ENCODE assay signal across 30 mouse cellular contexts in the genomic region with DNA sequence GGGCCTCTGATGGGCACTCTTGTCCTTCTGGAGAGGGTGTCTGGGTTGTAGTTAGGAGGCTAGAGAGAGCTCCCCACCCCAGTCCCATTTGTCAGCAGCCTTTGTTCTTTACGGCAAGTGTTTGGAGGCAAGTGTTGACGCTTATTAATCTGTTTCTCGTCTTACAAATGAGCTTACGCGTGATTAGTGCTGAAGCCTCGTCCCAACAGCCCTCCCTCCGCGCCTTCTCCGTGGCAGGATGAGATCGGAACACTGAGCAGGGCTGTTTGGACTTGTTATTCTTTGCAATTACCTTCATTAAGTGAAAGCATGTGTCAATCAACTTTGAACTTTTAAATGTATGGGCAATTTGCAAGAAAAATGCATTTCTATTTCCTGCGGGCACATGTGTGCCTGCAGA.
DNase-seq lines count a peak whose midpoint lies in the region; ATAC-seq lines count a peak whose summit lies in the region.
"Had no signal": no experiment of that assay in that cellular context is flagged by ENCODE, and none has a peak within 500 bp of the region (broad histone marks: within the 10 kb centered on the region; RNA-seq: fewer than 3 reads in every experiment).

No protein-coding gene starts in this region.

- DNase-seq in forebrain, embryonic 11.5 days (ENCODE audit: low spot score) = no peak
- no peak for DNase-seq in heart, postnatal 36 days
- DNase-seq in embryonic facial prominence, embryonic 10.5 days (ENCODE audit: low spot score) = peak; percentile 53
- DNase-seq in urinary bladder, postnatal 25 days (ENCODE audit: low spot score) = no peak
- DNase-seq in cerebellum, adult 8-10 months = no peak
- DNase-seq: adrenal gland, postnatal 10 days; cerebellum, adult 11 months; cerebellum, adult 9-11 months; embryo, embryonic 11 days; gastrocnemius, adult 2 months; heart, postnatal 10 days; kidney, adult 8-10 months; kidney, postnatal 4 days; liver; lung, embryonic 14.5 days had no signal

- no peak overlapping the region for H3K27ac ChIP-seq in forebrain, embryonic 13.5 days
- H3K27ac ChIP-seq in forebrain, embryonic 11.5 days (ENCODE audit: low read depth, low read length) = no peak overlapping the region
- H3K27ac ChIP-seq in heart, embryonic 13.5 days (replicated peaks) = no peak overlapping the region
- H3K27ac ChIP-seq in embryonic facial prominence, embryonic 10.5 days (replicated peaks) = peak overlapping the region; percentile 65
- H3K27ac ChIP-seq in limb, embryonic 12.5 days = no peak overlapping the region
- H3K27ac ChIP-seq: gastrocnemius, adult 2 months; hindbrain, embryonic 12.5 days; hindbrain, postnatal 0 days; kidney, postnatal 0 days; liver, embryonic 14.5 days; midbrain, embryonic 10.5 days; midbrain, embryonic 15.5 days; neural tube, embryonic 15.5 days; stomach, embryonic 15.5 days had no signal

- no peaks in the 10 kb centered on the region for H3K36me3 ChIP-seq in forebrain, embryonic 13.5 days (ENCODE audit: poor library complexity, severe bottlenecking)
- H3K36me3 ChIP-seq in forebrain, embryonic 11.5 days (ENCODE audit: control insufficient read depth, insufficient read depth, low read length) = no peaks in the 10 kb centered on the region
- no peaks in the 10 kb centered on the region for H3K36me3 ChIP-seq in heart, embryonic 13.5 days
- no peaks in the 10 kb centered on the region for H3K36me3 ChIP-seq in embryonic facial prominence, embryonic 10.5 days (replicated peaks)
- no peaks in the 10 kb centered on the region for H3K36me3 ChIP-seq in limb, embryonic 12.5 days
- H3K36me3 ChIP-seq: G1E; hindbrain, embryonic 12.5 days; midbrain, embryonic 10.5 days; midbrain, embryonic 15.5 days; neural tube, embryonic 15.5 days; stomach, embryonic 15.5 days had no signal

- no peak overlapping the region for H3K4me3 ChIP-seq in forebrain, embryonic 13.5 days
- H3K4me3 ChIP-seq in forebrain, embryonic 11.5 days (ENCODE audit: low read depth, low read length) = no peak overlapping the region
- H3K4me3 ChIP-seq in heart, embryonic 13.5 days = no peak overlapping the region
- no peak overlapping the region for H3K4me3 ChIP-seq in embryonic facial prominence, embryonic 10.5 days
- no peak overlapping the region for H3K4me3 ChIP-seq in limb, embryonic 12.5 days (replicated peaks)
- H3K4me3 ChIP-seq: gastrocnemius, adult 2 months; hindbrain, embryonic 12.5 days; midbrain, embryonic 10.5 days; midbrain, embryonic 15.5 days; neural tube, embryonic 15.5 days; stomach, embryonic 15.5 days had no signal

- peaks cover 10% of the 10 kb centered on the region; the same call in 1 of the 2 replicates for H3K27me3 ChIP-seq in forebrain, embryonic 13.5 days
- H3K27me3 ChIP-seq in forebrain, embryonic 11.5 days (ENCODE audit: control insufficient read depth, insufficient read depth, low read length) = no peaks in the 10 kb centered on the region
- no peaks in the 10 kb centered on the region for H3K27me3 ChIP-seq in heart, embryonic 13.5 days (replicated peaks)
- no peaks in the 10 kb centered on the region for H3K27me3 ChIP-seq in embryonic facial prominence, embryonic 10.5 days (replicated peaks; ENCODE audit: low read depth, poor library complexity, severe bottlenecking)
- no peaks in the 10 kb centered on the region for H3K27me3 ChIP-seq in limb, embryonic 12.5 days
- H3K27me3 ChIP-seq: CH12.LX; hindbrain, embryonic 12.5 days; midbrain, embryonic 15.5 days; neural tube, embryonic 15.5 days; Patski; stomach, embryonic 15.5 days had no signal

- H3K4me1 ChIP-seq in forebrain, embryonic 13.5 days = peaks cover 7% of the 10 kb centered on the region
- H3K4me1 ChIP-seq in forebrain, embryonic 11.5 days (replicated peaks; ENCODE audit: control insufficient read depth, insufficient read depth, low read length) = peaks cover 2% of the 10 kb centered on the region; the same call in 1 of the 2 replicates
- H3K4me1 ChIP-seq in heart, embryonic 13.5 days = peaks cover 28% of the 10 kb centered on the region
- peaks cover 32% of the 10 kb centered on the region for H3K4me1 ChIP-seq in embryonic facial prominence, embryonic 10.5 days
- H3K4me1 ChIP-seq in limb, embryonic 12.5 days (replicated peaks) = peaks cover 28% of the 10 kb centered on the region
- H3K4me1 ChIP-seq: midbrain, embryonic 15.5 days; neural tube, embryonic 15.5 days; stomach, embryonic 15.5 days had no signal

- intact Hi-C loops in heart, postnatal 36 days (cut with DNase I) = no loop called here

- 25% methylated on average over 11 of the region's 11 CpGs for WGBS in forebrain, embryonic 13.5 days
- 27% methylated on average over 11 of the region's 11 CpGs for WGBS in forebrain, embryonic 11.5 days
- 34% methylated on average over 11 of the region's 11 CpGs for whole genome bisulfite sequencing in heart, embryonic 13.5 days
- 27% methylated on average over 11 of the region's 11 CpGs for WGBS in embryonic facial prominence, embryonic 10.5 days
- 18% methylated on average over 11 of the region's 11 CpGs for WGBS in limb, embryonic 12.5 days

- no peak overlapping the region for H3K9ac ChIP-seq in forebrain, embryonic 13.5 days
- no peak overlapping the region for H3K9ac ChIP-seq in forebrain, embryonic 11.5 days (ENCODE audit: low read length)
- no peak overlapping the region for H3K9ac ChIP-seq in heart, embryonic 13.5 days
- H3K9ac ChIP-seq in limb, embryonic 12.5 days (replicated peaks) = no peak overlapping the region
- H3K9ac ChIP-seq: hindbrain, embryonic 12.5 days; liver, embryonic 14.5 days; lung, embryonic 14.5 days; midbrain, embryonic 15.5 days; neural tube, embryonic 15.5 days; stomach, embryonic 15.5 days had no signal

- ATAC-seq in forebrain, embryonic 13.5 days = 0 out of 2 replicates have a peak, but pooled peaks have one; percentile 30
- ATAC-seq in forebrain, embryonic 11.5 days (replicated peaks; ENCODE audit: low FRiP score) = no peak
- no peak for ATAC-seq in heart, embryonic 13.5 days (ENCODE audit: extremely low read depth, insufficient number of reproducible peaks, low FRiP score, low TSS enrichment)
- no peak for ATAC-seq in limb, embryonic 12.5 days (ENCODE audit: insufficient number of reproducible peaks, insufficient read depth, low FRiP score, low TSS enrichment, low read depth)
- ATAC-seq: hindbrain, postnatal 0 days; intestine, embryonic 16.5 days; midbrain, embryonic 15.5 days; Patski had no signal

- no peak overlapping the region for H3K4me2 ChIP-seq in forebrain, embryonic 13.5 days
- no peak overlapping the region for H3K4me2 ChIP-seq in forebrain, embryonic 11.5 days (ENCODE audit: low read depth, low read length, severe bottlenecking)
- 0 out of 2 replicates have a peak overlapping the region, but pooled peaks have one; percentile 4 for H3K4me2 ChIP-seq in heart, embryonic 13.5 days
- H3K4me2 ChIP-seq in limb, embryonic 12.5 days = 0 out of 2 replicates have a peak overlapping the region, but pooled peaks have one; percentile 8
- H3K4me2 ChIP-seq: hindbrain, embryonic 12.5 days; midbrain, embryonic 15.5 days; neural tube, embryonic 15.5 days; stomach, embryonic 15.5 days had no signal

- no peaks in the 10 kb centered on the region for H3K9me3 ChIP-seq in forebrain, embryonic 13.5 days (replicated peaks)
- H3K9me3 ChIP-seq in forebrain, embryonic 11.5 days (ENCODE audit: control insufficient read depth, low read length) = no peaks in the 10 kb centered on the region
- no peaks in the 10 kb centered on the region for H3K9me3 ChIP-seq in heart, embryonic 13.5 days
- H3K9me3 ChIP-seq in embryonic facial prominence, embryonic 10.5 days = no peaks in the 10 kb centered on the region
- no peaks in the 10 kb centered on the region for H3K9me3 ChIP-seq in limb, embryonic 12.5 days
- H3K9me3 ChIP-seq: G1E; hindbrain, embryonic 12.5 days; midbrain, embryonic 10.5 days; midbrain, embryonic 15.5 days; neural tube, embryonic 15.5 days; stomach, embryonic 15.5 days had no signal

Comparison
In these comparisons a context has a peak if more than half of its experiments do, and no peak if none do; other contexts are left out.
1. H3K4me2 ChIP-seq: peak in heart, embryonic 13.5 days (single experiment) and limb, embryonic 12.5 days (single experiment); none in forebrain, embryonic 13.5 days (single experiment) and forebrain, embryonic 11.5 days (single experiment).